ENCODE assay signal across 8 mouse cellular contexts in the genomic region with DNA sequence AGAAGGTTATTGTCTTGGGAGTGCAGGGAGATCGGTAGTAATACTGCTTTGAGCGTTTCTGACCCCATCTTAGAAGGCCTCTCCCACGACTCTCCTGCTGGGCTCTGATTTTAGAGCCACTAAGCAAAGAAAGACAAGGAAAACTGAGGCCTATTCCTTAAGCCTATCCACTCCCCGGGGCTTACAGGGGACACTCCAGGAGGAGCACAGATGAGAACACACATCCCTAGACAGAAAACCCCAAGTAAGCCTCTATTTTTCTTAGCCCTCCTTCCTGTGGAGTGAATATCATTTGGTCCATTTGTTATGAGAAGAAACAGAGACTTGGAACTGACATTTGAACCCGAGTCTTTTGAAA.
DNase-seq lines count a peak whose midpoint lies in the region; ATAC-seq and TF ChIP-seq lines count a peak whose summit lies in the region.

No protein-coding gene starts in this region.

- no peak for DNase-seq in heart, postnatal 0 days (ENCODE audit: low spot score)
- no peak for DNase-seq in heart, adult 18-20 months
- DNase-seq in hindbrain, embryonic 11.5 days (ENCODE audit: low spot score) = no peak
- DNase-seq in cerebellum, adult 11 months = no peak
- no peak for DNase-seq in cerebellum, adult 9-10 months
- no peak for DNase-seq in gastrocnemius, postnatal 10 days

- 22% methylated on average over 5 of the region's 5 CpGs for WGBS in heart, postnatal 0 days
- WGBS in bone marrow, adult 2 months = 24% methylated on average over 5 of the region's 5 CpGs
- WGBS in hindbrain, embryonic 11.5 days = 6% methylated on average over 5 of the region's 5 CpGs
- 54% methylated on average over 5 of the region's 5 CpGs for WGBS in macrophage (ENCODE audit: missing documents)

- no peak; the same call in 1 of the 2 replicates for ATAC-seq in heart, postnatal 0 days (ENCODE audit: insufficient read depth, low read depth)
- peak; percentile 71 for ATAC-seq in hindbrain, embryonic 11.5 days (ENCODE audit: low FRiP score)

- H3K9me3 ChIP-seq in heart, postnatal 0 days (replicated peaks; ENCODE audit: control insufficient read depth, low read length) = no peaks in the 10 kb centered on the region
- H3K9me3 ChIP-seq in hindbrain, embryonic 11.5 days (ENCODE audit: control insufficient read depth, low read length) = no peaks in the 10 kb centered on the region

- H3K4me1 ChIP-seq in heart, postnatal 0 days (ENCODE audit: control insufficient read depth, insufficient read depth) = no peaks in the 10 kb centered on the region
- no peaks in the 10 kb centered on the region; the same call in 1 of the 2 replicates for H3K4me1 ChIP-seq in bone marrow, adult 2 months (ENCODE audit: control insufficient read depth, insufficient read depth, low read length)
- H3K4me1 ChIP-seq in hindbrain, embryonic 11.5 days (replicated peaks; ENCODE audit: control insufficient read depth, insufficient read depth, low read length) = peaks cover 4% of the 10 kb centered on the region; the same call in 1 of the 2 replicates

- no peak for TF ChIP-seq POLR2A in bone marrow, adult 2 months (IDR thresholded peaks at IDR 0.05; ENCODE audit: borderline replicate concordance, control insufficient read depth, low read depth, low read length)

- TF ChIP-seq CTCF in heart, postnatal 0 days (IDR thresholded peaks at IDR 0.05; ENCODE audit: low read depth) = no peak
- no peak for TF ChIP-seq CTCF in bone marrow, adult 2 months (IDR thresholded peaks at IDR 0.05; ENCODE audit: control insufficient read depth, insufficient read depth, low read length)

- no peaks in the 10 kb centered on the region for H3K27me3 ChIP-seq in heart, postnatal 0 days (ENCODE audit: control insufficient read depth, insufficient read depth, low read length)
- H3K27me3 ChIP-seq in hindbrain, embryonic 11.5 days (ENCODE audit: control insufficient read depth, insufficient read depth, low read length) = no peaks in the 10 kb centered on the region

- peak overlapping the region; percentile 46 for H3K4me3 ChIP-seq in heart, postnatal 0 days (ENCODE audit: low read depth, low read length)
- peak overlapping the region; percentile 66 for H3K4me3 ChIP-seq in bone marrow, adult 2 months (replicated peaks; ENCODE audit: control insufficient read depth, low read depth, low read length)
- peak overlapping the region; percentile 17; the same call in 1 of the 2 replicates for H3K4me3 ChIP-seq in hindbrain, embryonic 11.5 days (ENCODE audit: low read depth, low read length)
- peak overlapping the region; percentile 22 for H3K4me3 ChIP-seq in macrophage (ENCODE audit: inconsistent target)

- H3K27ac ChIP-seq in heart, postnatal 0 days (ENCODE audit: low read depth) = peak overlapping the region; percentile 65
- H3K27ac ChIP-seq in bone marrow, adult 2 months (ENCODE audit: control insufficient read depth, insufficient read depth, low read depth, low read length, poor library complexity) = no peak overlapping the region
- H3K27ac ChIP-seq in hindbrain, embryonic 11.5 days (ENCODE audit: low read depth, low read length) = peak overlapping the region; percentile 93
- H3K27ac ChIP-seq in macrophage = no peak overlapping the region

- peak overlapping the region; percentile 61 for H3K9ac ChIP-seq in heart, postnatal 0 days (replicated peaks; ENCODE audit: low read depth, low read length)
- H3K9ac ChIP-seq in hindbrain, embryonic 11.5 days (ENCODE audit: low read depth, low read length) = peak overlapping the region; percentile 64

- no peak for TF ChIP-seq EP300 in heart, postnatal 0 days (IDR thresholded peaks at IDR 0.05; ENCODE audit: low read depth)

- peak overlapping the region; percentile 62 for H3K4me2 ChIP-seq in heart, postnatal 0 days (ENCODE audit: low read depth, low read length)
- peak overlapping the region; percentile 41 for H3K4me2 ChIP-seq in hindbrain, embryonic 11.5 days (replicated peaks; ENCODE audit: low read depth, low read length)

- no peaks in the 10 kb centered on the region for H3K36me3 ChIP-seq in heart, postnatal 0 days (replicated peaks; ENCODE audit: control insufficient read depth, insufficient read depth, low read length)
- H3K36me3 ChIP-seq in hindbrain, embryonic 11.5 days (ENCODE audit: control insufficient read depth, insufficient read depth, low read length) = no peaks in the 10 kb centered on the region
- H3K36me3 ChIP-seq in macrophage (ENCODE audit: inconsistent target) = no peaks in the 10 kb centered on the region

- H3K79me2 ChIP-seq in macrophage (ENCODE audit: inconsistent target) = no peaks in the 10 kb centered on the region

Comparison
In these comparisons a context has a peak if more than half of its experiments do, and no peak if none do; other contexts are left out.
1. H3K27ac ChIP-seq: peak in heart, postnatal 0 days (single experiment) and hindbrain, embryonic 11.5 days (single experiment); none in bone marrow, adult 2 months (single experiment) and macrophage (single experiment).
2. Peak in every context shown above with its lines, with median percentiles within 50 percentile points of each other: H3K4me3 ChIP-seq.